Mouse (Mus musculus): Measurements from ENCODE around the gene Aox1. TPM values are rescaled to one million over a fixed set of nuclear protein-coding genes. Genes with fewer than 3 reads are reported as not detected.
"Not testable (repeated sequence)": the region's sequence is repeated elsewhere in the genome, so short reads cannot be mapped to it uniquely, and the experiment has no call there.

Aox1 gene
- 0.15 and 0.18 TPM in 2 replicates for polyA plus RNA-seq (2014; fragmentation: Nextera tagmentation; extraction: Ambion mirVana)

GRCm38 (mm10) chr1:58029636-58030117, at the start of gene Aox1:
Gene Aox1 (plus strand): TSS chr1:58029931.
- WGBS = 13% methylated on average over 12 of the region's 12 CpGs
- H3K9ac ChIP-seq (ENCODE audit: low read length) = peak within 1 kb of the TSS; percentile 13; the same call in 1 of the 2 replicates

GRCm38 (mm10) chr1:57989052-57989600, 40.6 kb upstream of the Aox1 start:
- WGBS = 52% methylated on average over 6 of the region's 6 CpGs
- ATAC-seq (ENCODE audit: low FRiP score) = no peak

More at GRCm38 (mm10) chr1:58029636-58030117, at the start of gene Aox1:
- Histone ChIP-seq H3K9me3 (ENCODE audit: control insufficient read depth, low read length) (no peaks in the 10 kb centered on the region), H3K4me2 (peak within 1 kb of the TSS; percentile 2; the same call in 1 of the 2 replicates), H3K36me3 (ENCODE audit: control insufficient read depth, insufficient read depth, low read length) (no peaks in the 10 kb centered on the region), H3K4me1 (ENCODE audit: control insufficient read depth, insufficient read depth, low read length) (no peaks in the 10 kb centered on the region), H3K27me3 (ENCODE audit: control insufficient read depth, insufficient read depth, low read length) (no peaks in the 10 kb centered on the region), H3K4me3 (ENCODE audit: low read depth, low read length) (no peak within 1 kb of the TSS), H3K27ac (ENCODE audit: low read depth, low read length) (no peak within 1 kb of the TSS)
- ATAC-seq (ENCODE audit: low FRiP score) (no peak; the same call in 1 of the 2 replicates), DNase-seq (ENCODE audit: low spot score, missing footprints) (no peak)

GRCm38 (mm10) chr1:57991277-57991676, 38.5 kb upstream of the Aox1 start:
- no peaks in the 10 kb centered on the region for H3K27me3 ChIP-seq (ENCODE audit: control insufficient read depth, insufficient read depth, low read length)
- H3K9ac ChIP-seq (ENCODE audit: low read length) = no peak overlapping the region
- no peak for DNase-seq (ENCODE audit: low spot score, missing footprints)
- H3K4me2 ChIP-seq = no peak overlapping the region
- H3K4me3 ChIP-seq (ENCODE audit: low read depth, low read length) = no peak overlapping the region
- 83% methylated on average over 2 of the region's 2 CpGs for WGBS
- no peaks in the 10 kb centered on the region for H3K4me1 ChIP-seq (ENCODE audit: control insufficient read depth, insufficient read depth, low read length)
- no peak for ATAC-seq (ENCODE audit: low FRiP score)
- no peaks in the 10 kb centered on the region for H3K36me3 ChIP-seq (ENCODE audit: control insufficient read depth, insufficient read depth, low read length)
- no peak overlapping the region for H3K27ac ChIP-seq (ENCODE audit: low read depth, low read length)
- H3K9me3 ChIP-seq (ENCODE audit: control insufficient read depth, low read length) = no peaks in the 10 kb centered on the region

More at GRCm38 (mm10) chr1:57989052-57989600, 40.6 kb upstream of the Aox1 start:
- Histone ChIP-seq H3K27me3 (ENCODE audit: control insufficient read depth, insufficient read depth, low read length) (no peaks in the 10 kb centered on the region), H3K4me3 (ENCODE audit: low read depth, low read length) (no peak overlapping the region), H3K4me1 (ENCODE audit: control insufficient read depth, insufficient read depth, low read length) (no peaks in the 10 kb centered on the region), H3K27ac (ENCODE audit: low read depth, low read length) (no peak overlapping the region), H3K36me3 (ENCODE audit: control insufficient read depth, insufficient read depth, low read length) (no peaks in the 10 kb centered on the region), H3K4me2 (no peak overlapping the region), H3K9ac (ENCODE audit: low read length) (no peak overlapping the region), H3K9me3 (ENCODE audit: control insufficient read depth, low read length) (no peaks in the 10 kb centered on the region)
- no peak for DNase-seq (ENCODE audit: low spot score, missing footprints)

- Histone ChIP-seq H3K27ac (ENCODE audit: low read depth, low read length) (peak within 1 kb of the TSS; percentile 66), H3K9ac (ENCODE audit: low read length) (peak within 1 kb of the TSS; percentile 65), H3K4me2 (peak within 1 kb of the TSS; percentile 50), H3K9me3 (ENCODE audit: control insufficient read depth, low read length) (no peaks in the 10 kb centered on the region), H3K36me3 (ENCODE audit: control insufficient read depth, insufficient read depth, low read length) (no peaks in the 10 kb centered on the region), H3K4me3 (ENCODE audit: low read depth, low read length) (peak within 1 kb of the TSS; percentile 54), H3K27me3 (ENCODE audit: control insufficient read depth, insufficient read depth, low read length) (no peaks in the 10 kb centered on the region), H3K4me1 (ENCODE audit: control insufficient read depth, insufficient read depth, low read length) (peaks cover 16% of the 10 kb centered on the region)
- peak; percentile 99 for ATAC-seq (ENCODE audit: low FRiP score)
- WGBS = 7% methylated on average over 30 of the region's 30 CpGs
- peak; percentile 99 for DNase-seq (ENCODE audit: low spot score, missing footprints)
These were observed 34.1 kb upstream of the Aox1 start, which contains the start of gene Sgo2a for GRCm38 (mm10) chr1:57995432-57996132. Gene Sgo2a (plus strand): TSS chr1:57995971.

GRCm38 (mm10) chr1:57996133-57996615, 33.6 kb upstream of the Aox1 start:
- no peak; the same call in 1 of the 2 replicates for ATAC-seq (ENCODE audit: low FRiP score)
- peak overlapping the region; percentile 65 for H3K9ac ChIP-seq (ENCODE audit: low read length)
- H3K4me3 ChIP-seq (ENCODE audit: low read depth, low read length) = peak overlapping the region; percentile 54
- no peak overlapping the region; the same call in 1 of the 2 replicates for H3K27ac ChIP-seq (ENCODE audit: low read depth, low read length)
- H3K4me2 ChIP-seq = peak overlapping the region; percentile 50
- DNase-seq (ENCODE audit: low spot score, missing footprints) = no peak
- H3K9me3 ChIP-seq (ENCODE audit: control insufficient read depth, low read length) = no peaks in the 10 kb centered on the region
- 0 out of 2 replicates have a peak, but pooled peaks cover 3% of the 10 kb centered on the region for H3K36me3 ChIP-seq (ENCODE audit: control insufficient read depth, insufficient read depth, low read length)
- no peaks in the 10 kb centered on the region for H3K27me3 ChIP-seq (ENCODE audit: control insufficient read depth, insufficient read depth, low read length)
- WGBS = 0% methylated on average over 29 of the region's 29 CpGs
- H3K4me1 ChIP-seq (ENCODE audit: control insufficient read depth, insufficient read depth, low read length) = peaks cover 16% of the 10 kb centered on the region

- ATAC-seq (ENCODE audit: low FRiP score) (no peak), DNase-seq (ENCODE audit: low spot score, missing footprints) (no peak)
- Histone ChIP-seq H3K27me3 (ENCODE audit: control insufficient read depth, insufficient read depth, low read length) (no peaks in the 10 kb centered on the region), H3K4me3 (ENCODE audit: low read depth, low read length) (no peak overlapping the region), H3K27ac (ENCODE audit: low read depth, low read length) (no peak overlapping the region), H3K4me1 (ENCODE audit: control insufficient read depth, insufficient read depth, low read length) (peaks cover 16% of the 10 kb centered on the region), H3K9ac (ENCODE audit: low read length) (no peak overlapping the region), H3K9me3 (ENCODE audit: control insufficient read depth, low read length) (no peaks in the 10 kb centered on the region), H3K4me2 (no peak overlapping the region), H3K36me3 (ENCODE audit: control insufficient read depth, insufficient read depth, low read length) (peaks cover 3% of the 10 kb centered on the region; the same call in 1 of the 2 replicates)
- 86% methylated on average over 3 of the region's 3 CpGs for WGBS
These were observed 31.6 kb upstream of the Aox1 start for GRCm38 (mm10) chr1:57998146-57998545.

- not testable (repeated sequence) for H3K27me3 ChIP-seq (ENCODE audit: control insufficient read depth, insufficient read depth, low read length); H3K4me2 ChIP-seq; H3K4me1 ChIP-seq (ENCODE audit: control insufficient read depth, insufficient read depth, low read length); H3K9me3 ChIP-seq (ENCODE audit: control insufficient read depth, low read length); H3K4me3 ChIP-seq (ENCODE audit: low read depth, low read length); H3K27ac ChIP-seq (ENCODE audit: low read depth, low read length); H3K36me3 ChIP-seq (ENCODE audit: control insufficient read depth, insufficient read depth, low read length); DNase-seq (ENCODE audit: low spot score, missing footprints); H3K9ac ChIP-seq (ENCODE audit: low read length); ATAC-seq (ENCODE audit: low FRiP score)
- 95% methylated on average over 7 of the region's 7 CpGs for WGBS
These were observed 23.3 kb upstream of the Aox1 start for GRCm38 (mm10) chr1:58006388-58006787.

GRCm38 (mm10) chr1:58018856-58019255, 10.9 kb upstream of the Aox1 start, which contains the start of gene Kctd18:
Gene Kctd18 (minus strand): TSS chr1:58018956.
- no peak for ATAC-seq (ENCODE audit: low FRiP score)
- H3K27ac ChIP-seq (ENCODE audit: low read depth, low read length) = no peak within 1 kb of the TSS
- H3K4me1 ChIP-seq (ENCODE audit: control insufficient read depth, insufficient read depth, low read length) = no peaks in the 10 kb centered on the region
- H3K4me2 ChIP-seq = no peak within 1 kb of the TSS
- no peak within 1 kb of the TSS for H3K4me3 ChIP-seq (ENCODE audit: low read depth, low read length)
- no peaks in the 10 kb centered on the region for H3K27me3 ChIP-seq (ENCODE audit: control insufficient read depth, insufficient read depth, low read length)
- no peak for DNase-seq (ENCODE audit: low spot score, missing footprints)
- H3K9me3 ChIP-seq (ENCODE audit: control insufficient read depth, low read length) = no peaks in the 10 kb centered on the region
- peaks cover 18% of the 10 kb centered on the region; the same call in 1 of the 2 replicates for H3K36me3 ChIP-seq (ENCODE audit: control insufficient read depth, insufficient read depth, low read length)
- 94% methylated on average over 7 of the region's 7 CpGs for WGBS
- H3K9ac ChIP-seq (ENCODE audit: low read length) = no peak within 1 kb of the TSS

- WGBS = 79% methylated on average over 7 of the region's 7 CpGs
These were observed 2.0 kb upstream of the Aox1 start for GRCm38 (mm10) chr1:58027707-58028106.

More at GRCm38 (mm10) chr1:58027707-58028106, 2.0 kb upstream of the Aox1 start:
- ATAC-seq (ENCODE audit: low FRiP score) (no peak), DNase-seq (ENCODE audit: low spot score, missing footprints) (no peak)
- Histone ChIP-seq H3K4me1 (ENCODE audit: control insufficient read depth, insufficient read depth, low read length) (no peaks in the 10 kb centered on the region), H3K4me3 (ENCODE audit: low read depth, low read length) (no peak overlapping the region), H3K36me3 (ENCODE audit: control insufficient read depth, insufficient read depth, low read length) (no peaks in the 10 kb centered on the region), H3K27ac (ENCODE audit: low read depth, low read length) (no peak overlapping the region), H3K9ac (ENCODE audit: low read length) (no peak overlapping the region), H3K27me3 (ENCODE audit: control insufficient read depth, insufficient read depth, low read length) (no peaks in the 10 kb centered on the region), H3K4me2 (no peak overlapping the region), H3K9me3 (ENCODE audit: control insufficient read depth, low read length) (no peaks in the 10 kb centered on the region)
